Mouse (Mus musculus) lung, embryonic 16.5 days (tissue): ENCODE measurements around the gene Prickle4. TPM values are rescaled to one million over a fixed set of nuclear protein-coding genes. Genes with fewer than 3 reads are reported as not detected.

ENCODE experiments used
- ATAC-seq: fragments of 200-750 bp; cut with Nextera tagmentation; 2 replicates; pipeline ENCODE4 v1.8.0; 2017; ENCODE audit warnings: low read depth, mild to moderate bottlenecking, moderate library complexity
- H3K27ac ChIP-seq: fragments of 300-500 bp; sonication (generic); 2 replicates; pipeline ENCODE4 v1.5.1; 2014; ENCODE audit warnings: mild to moderate bottlenecking, control low read depth, low read length
- H3K27me3 ChIP-seq: fragments of 300-500 bp; sonication (generic); 2 replicates; pipeline ENCODE4 v1.6.1; 2014; ENCODE audit warnings: low read depth, low read length, mixed read lengths; ENCODE audit not compliant: control insufficient read depth, insufficient read depth
- H3K36me3 ChIP-seq: fragments of 300-500 bp; sonication (generic); 2 replicates; pipeline ENCODE4 v1.6.1; 2014; ENCODE audit warnings: low read length; ENCODE audit not compliant: control insufficient read depth, insufficient read depth
- H3K4me1 ChIP-seq: fragments of 300-500 bp; sonication (generic); replicated peaks from 2 replicates; pipeline ENCODE4 v1.6.1; 2014; ENCODE audit warnings: low read length, mixed read lengths; ENCODE audit not compliant: control insufficient read depth, insufficient read depth
- H3K4me2 ChIP-seq: fragments of 300-500 bp; sonication (generic); 2 replicates; pipeline ENCODE4 v1.6.1; 2014; ENCODE audit warnings: low read depth, low read length, control low read depth
- H3K4me3 ChIP-seq: fragments of 300-500 bp; sonication (generic); 2 replicates; pipeline ENCODE4 v1.5.1; 2014; ENCODE audit warnings: mild to moderate bottlenecking, low read length, control low read depth
- H3K9ac ChIP-seq: fragments of 300-500 bp; sonication (generic); 2 replicates; pipeline ENCODE4 v1.6.1; 2014; ENCODE audit warnings: low read length, control low read depth
- H3K9me3 ChIP-seq: fragments of 300-500 bp; sonication (generic); 2 replicates; pipeline ENCODE4 v1.6.1; 2016; ENCODE audit warnings: low read length; ENCODE audit not compliant: control insufficient read depth
- WGBS: fragments of 180-500 bp; shearing (Covaris S2); extraction: QIAGEN DNeasy Blood & Tissue Kit; methylation state at CpG from one replicate; pipeline ENCODE4 v1.1.7; 2014; 5-methylcytosine and 5-hydroxymethylcytosine counted together
- polyA plus RNA-seq: library from polyadenylated mRNA; unstranded; fragments of >200 nt; fragmentation: Nextera tagmentation; extraction: Ambion mirVana; gene quantifications from 2 replicates; pipeline ENCODE4 v1.2.1, GENCODE M21; 2015

Prickle4 gene
- polyA plus RNA-seq, 1 experiment from 2014 or later = 0.69 TPM

GRCm38 (mm10) chr17:47708972-47709371 lies 14.4 kb upstream of the Prickle4 start:
- 55% methylated on average over 4 of the region's 4 CpGs for WGBS
- Histone ChIP-seq H3K36me3 (no peaks in the 10 kb centered on the region), H3K27me3 (no peaks in the 10 kb centered on the region), H3K4me3 (no peak overlapping the region), H3K4me2 (no peak overlapping the region), H3K9ac (no peak overlapping the region), H3K27ac (no peak overlapping the region), H3K4me1 (peaks cover 5% of the 10 kb centered on the region; the same call in 1 of the 2 replicates), H3K9me3 (no peaks in the 10 kb centered on the region)
- ATAC-seq = no peak

GRCm38 (mm10) chr17:47707961-47708360 lies 13.4 kb upstream of the Prickle4 start:
- no peak overlapping the region for H3K4me3 ChIP-seq
- H3K27ac ChIP-seq = no peak overlapping the region
- H3K9me3 ChIP-seq = no peaks in the 10 kb centered on the region
- no peak overlapping the region for H3K4me2 ChIP-seq
- no peaks in the 10 kb centered on the region for H3K27me3 ChIP-seq
- 66% methylated on average over 3 of the region's 3 CpGs for WGBS
- peaks cover 5% of the 10 kb centered on the region for H3K4me1 ChIP-seq
- no peak for ATAC-seq
- H3K9ac ChIP-seq = no peak overlapping the region
- H3K36me3 ChIP-seq = no peaks in the 10 kb centered on the region

- no peak for ATAC-seq
- no peak overlapping the region for H3K27ac ChIP-seq
- no peaks in the 10 kb centered on the region for H3K27me3 ChIP-seq
- H3K9ac ChIP-seq = no peak overlapping the region
- H3K4me3 ChIP-seq = no peak overlapping the region
- peaks cover 2% of the 10 kb centered on the region; the same call in 1 of the 2 replicates for H3K36me3 ChIP-seq
- peaks cover 15% of the 10 kb centered on the region for H3K4me1 ChIP-seq
- WGBS = 44% methylated on average over 1 of the region's 1 CpGs
- no peak overlapping the region for H3K4me2 ChIP-seq
- no peaks in the 10 kb centered on the region for H3K9me3 ChIP-seq
These were observed 11.7 kb upstream of the Prickle4 start for GRCm38 (mm10) chr17:47706196-47706595.

- Histone ChIP-seq H3K27ac (no peak overlapping the region), H3K4me2 (no peak overlapping the region), H3K36me3 (peaks cover 2% of the 10 kb centered on the region; the same call in 1 of the 2 replicates), H3K9me3 (no peaks in the 10 kb centered on the region), H3K4me3 (no peak overlapping the region), H3K27me3 (no peaks in the 10 kb centered on the region), H3K4me1 (peaks cover 19% of the 10 kb centered on the region), H3K9ac (no peak overlapping the region)
- ATAC-seq = no peak
- 74% methylated on average over 4 of the region's 4 CpGs for WGBS
These were observed 10.2 kb upstream of the Prickle4 start for GRCm38 (mm10) chr17:47704692-47705091.

GRCm38 (mm10) chr17:47703556-47703955 lies 9.0 kb upstream of the Prickle4 start:
- H3K4me3 ChIP-seq = 0 out of 2 replicates have a peak overlapping the region, but pooled peaks have one; percentile 1
- peak overlapping the region; percentile 45 for H3K27ac ChIP-seq
- 0 out of 2 replicates have a peak overlapping the region, but pooled peaks have one; percentile 34 for H3K9ac ChIP-seq
- H3K4me2 ChIP-seq = peak overlapping the region; percentile 40; the same call in 1 of the 2 replicates
- H3K36me3 ChIP-seq = peaks cover 2% of the 10 kb centered on the region; the same call in 1 of the 2 replicates
- 32% methylated on average over 20 of the region's 20 CpGs for WGBS
- H3K4me1 ChIP-seq = peaks cover 19% of the 10 kb centered on the region
- no peak for ATAC-seq
- H3K9me3 ChIP-seq = no peaks in the 10 kb centered on the region
- H3K27me3 ChIP-seq = no peaks in the 10 kb centered on the region

- H3K27ac ChIP-seq = peak overlapping the region; percentile 80
- H3K4me1 ChIP-seq = peaks cover 19% of the 10 kb centered on the region
- peak overlapping the region; percentile 40 for H3K4me2 ChIP-seq
- H3K36me3 ChIP-seq = peaks cover 5% of the 10 kb centered on the region; the same call in 1 of the 2 replicates
- 33% methylated on average over 28 of the region's 28 CpGs for WGBS
- H3K27me3 ChIP-seq = no peaks in the 10 kb centered on the region
- H3K9me3 ChIP-seq = no peaks in the 10 kb centered on the region
- H3K9ac ChIP-seq = no peak overlapping the region; the same call in 1 of the 2 replicates
- ATAC-seq = peak; percentile 71
- 0 out of 2 replicates have a peak overlapping the region, but pooled peaks have one; percentile 8 for H3K4me3 ChIP-seq
These were observed 8.2 kb upstream of the Prickle4 start for GRCm38 (mm10) chr17:47702548-47703345.

GRCm38 (mm10) chr17:47701793-47702192 lies 7.3 kb upstream of the Prickle4 start:
- Histone ChIP-seq H3K9ac (no peak overlapping the region), H3K27ac (peak overlapping the region; percentile 80), H3K4me2 (no peak overlapping the region), H3K9me3 (no peaks in the 10 kb centered on the region), H3K4me1 (peaks cover 19% of the 10 kb centered on the region), H3K4me3 (no peak overlapping the region), H3K36me3 (peaks cover 5% of the 10 kb centered on the region; the same call in 1 of the 2 replicates), H3K27me3 (no peaks in the 10 kb centered on the region)
- ATAC-seq = no peak
- WGBS = 63% methylated on average over 9 of the region's 9 CpGs

GRCm38 (mm10) chr17:47699055-47699454 lies 4.5 kb upstream of the Prickle4 start:
- no peak for ATAC-seq
- Histone ChIP-seq H3K4me2 (no peak overlapping the region), H3K27ac (no peak overlapping the region), H3K9me3 (no peaks in the 10 kb centered on the region), H3K27me3 (no peaks in the 10 kb centered on the region), H3K36me3 (peaks cover 5% of the 10 kb centered on the region; the same call in 1 of the 2 replicates), H3K9ac (no peak overlapping the region), H3K4me3 (no peak overlapping the region), H3K4me1 (peaks cover 18% of the 10 kb centered on the region)
- WGBS = 73% methylated on average over 2 of the region's 2 CpGs

GRCm38 (mm10) chr17:47698156-47698555 lies 3.6 kb upstream of the Prickle4 start:
- H3K4me1 ChIP-seq = peaks cover 22% of the 10 kb centered on the region
- no peak overlapping the region for H3K9ac ChIP-seq
- H3K27ac ChIP-seq = no peak overlapping the region
- no peak overlapping the region for H3K4me3 ChIP-seq
- H3K27me3 ChIP-seq = no peaks in the 10 kb centered on the region
- ATAC-seq = no peak
- WGBS = 86% methylated on average over 10 of the region's 10 CpGs
- H3K36me3 ChIP-seq = peaks cover 5% of the 10 kb centered on the region; the same call in 1 of the 2 replicates
- no peaks in the 10 kb centered on the region for H3K9me3 ChIP-seq
- H3K4me2 ChIP-seq = no peak overlapping the region
